Mouse (Mus musculus) liver, adult 10 weeks (tissue): Measurements from ENCODE around the gene Alkbh4. TPM values are rescaled to one million over a fixed set of nuclear protein-coding genes. Genes with fewer than 3 reads are reported as not detected.

Experiments
- polyA plus RNA-seq: library from polyadenylated mRNA; stranded (reverse); fragments of 350-450 nt; fragmentation: Illumina TruSeq; extraction: RNeasy Lipid Tissue Mini Kit (QIAGEN cat#74804); gene quantifications from one replicate; pipeline ENCODE4 v1.2.3, GENCODE M21; 2014; ENCODE audit warnings: low read depth, low replicate concordance

Alkbh4 gene
- 0.37 TPM for polyA plus RNA-seq

DNA sequence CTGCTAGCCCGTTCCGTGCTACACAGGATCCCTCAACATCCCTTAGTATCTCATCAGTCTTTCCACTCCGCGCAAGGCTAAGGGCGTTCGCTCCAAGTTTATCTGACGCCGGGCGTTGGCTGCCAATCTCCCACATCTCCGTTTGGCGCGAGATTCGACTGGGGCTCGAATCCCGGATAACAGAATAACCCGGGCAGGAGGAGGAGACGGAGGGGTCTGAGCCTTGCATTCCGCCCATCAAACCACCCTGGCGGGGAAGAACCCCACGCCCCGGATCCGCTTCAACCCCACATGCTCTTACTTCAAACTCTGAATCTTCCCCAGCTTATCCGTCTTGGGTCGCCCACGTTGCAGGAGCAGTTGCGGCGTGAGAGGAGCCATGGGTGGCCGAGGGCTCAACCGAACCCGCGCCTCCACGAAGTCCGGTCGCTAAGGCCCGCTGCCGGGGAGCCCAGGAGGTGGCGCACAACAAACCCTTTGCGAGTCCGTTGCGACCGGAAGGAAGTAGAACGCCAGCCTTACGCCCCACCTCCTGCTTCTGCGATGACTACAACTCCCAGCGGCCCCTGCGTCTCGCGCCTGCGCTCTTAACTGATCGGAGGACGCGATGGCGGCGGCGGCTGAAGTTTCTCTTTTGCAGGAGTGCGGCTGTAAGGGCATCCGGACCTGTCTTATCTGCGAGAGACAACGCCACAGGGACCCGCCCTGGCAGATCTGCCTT, at the start of gene Alkbh4, which contains the start of gene Lrwd1:
Alkbh4 (plus strand) TSS at position 576 of the 721 bp plus-strand sequence.
Lrwd1 (minus strand) TSS at position 504 of the 721 bp plus-strand sequence.

GRCm38 (mm10) chr5:136115891-136116783, 19.8 kb upstream of the Alkbh4 start, which contains the start of gene Polr2j:
TSS of gene Polr2j (plus strand) at chr5:136116631.

GRCm38 (mm10) chr5:136170512-136171362, 34.8 kb downstream of the Alkbh4 start, which contains the start of gene Orai2:
TSS of gene Orai2 (minus strand) at chr5:136170713.

Other genes starting within 250 kb of the Alkbh4 start
- gene Hspb1, start 248.2 kb upstream of the Alkbh4 start, polyA plus RNA-seq = 0.95 TPM
- 48.4 TPM for gene Ywhag, start 201.5 kb upstream of the Alkbh4 start, polyA plus RNA-seq
- 1.4 TPM for gene Ssc4d, start 161.6 kb upstream of the Alkbh4 start, polyA plus RNA-seq
- not detected for gene Zp3, start 156.0 kb upstream of the Alkbh4 start, polyA plus RNA-seq
- gene Dtx2, start 141.3 kb upstream of the Alkbh4 start, polyA plus RNA-seq = 0.32 TPM
- gene Upk3b, start 97.7 kb upstream of the Alkbh4 start, polyA plus RNA-seq = 0.40 TPM
- gene Upk3bl, start 81.7 kb upstream of the Alkbh4 start, polyA plus RNA-seq = not detected
- 0.48 TPM for gene Rasa4, start 52.2 kb upstream of the Alkbh4 start, polyA plus RNA-seq
- 6.9 TPM for gene Polr2j, start 19.5 kb upstream of the Alkbh4 start, polyA plus RNA-seq
- gene Lrwd1, start 72 bp upstream of the Alkbh4 start, polyA plus RNA-seq = 0.56 TPM
- 0.24 TPM for gene Orai2, start 34.6 kb downstream of the Alkbh4 start, polyA plus RNA-seq
- gene Prkrip1, start 62.8 kb downstream of the Alkbh4 start, polyA plus RNA-seq = 9.5 TPM
- not detected for gene Sh2b2, start 110.4 kb downstream of the Alkbh4 start, polyA plus RNA-seq